Mouse (Mus musculus): ENCODE results near the gene A2ml1. TPM values are rescaled to one million over a fixed set of nuclear protein-coding genes. Genes with fewer than 3 reads are reported as not detected.

Gene A2ml1
- polyA plus RNA-seq, 1 experiment, result not detected

DNA sequence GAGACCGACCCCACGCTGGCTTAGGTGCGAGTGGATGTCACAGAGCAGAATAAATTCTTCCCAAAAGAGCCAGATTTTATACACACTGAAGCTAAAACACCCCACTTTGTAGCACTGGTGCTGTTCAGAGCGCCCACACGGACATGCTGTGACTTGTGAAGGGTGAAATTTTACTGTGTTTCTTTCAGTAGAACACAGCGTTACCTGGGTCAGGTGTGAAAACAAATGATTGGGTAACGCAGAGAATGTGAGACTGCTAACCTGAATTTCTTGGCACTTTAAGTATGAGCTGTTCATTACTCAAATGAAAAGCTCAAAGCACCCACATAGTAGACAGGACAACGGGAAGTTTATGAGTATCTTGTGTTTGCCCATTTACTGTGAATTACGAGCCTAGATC lies 4.1 kb downstream of the A2ml1 start:
- Histone ChIP-seq H3K4me3 (ENCODE audit: insufficient read depth, low read depth, low read length) (no peak overlapping the region), H3K27ac (ENCODE audit: insufficient read depth, low read depth, low read length) (no peak overlapping the region), H3K4me1 (ENCODE audit: control insufficient read depth, insufficient read depth, low read length) (no peaks in the 10 kb centered on the region)
- TF ChIP-seq POLR2A (IDR thresholded peaks at IDR 0.05; ENCODE audit: insufficient read depth, low read depth, low read length) (no peak), CTCF (IDR thresholded peaks at IDR 0.05; ENCODE audit: insufficient read depth, low read depth, low read length) (no peak)
- WGBS, result 85% methylated on average over 9 of the region's 9 CpGs

- Histone ChIP-seq H3K4me3 (ENCODE audit: insufficient read depth, low read depth, low read length) (no peak overlapping the region), H3K27ac (ENCODE audit: insufficient read depth, low read depth, low read length) (no peak overlapping the region), H3K4me1 (ENCODE audit: control insufficient read depth, insufficient read depth, low read length) (no peaks in the 10 kb centered on the region)
- no peak for TF ChIP-seq CTCF (IDR thresholded peaks at IDR 0.05; ENCODE audit: insufficient read depth, low read depth, low read length)
- TF ChIP-seq POLR2A (IDR thresholded peaks at IDR 0.05; ENCODE audit: insufficient read depth, low read depth, low read length), result no peak
- WGBS, result 95% methylated on average over 11 of the region's 11 CpGs
Observed at GRCm38 (mm10) chr6:128566589-128566988, 14.8 kb downstream of the A2ml1 start.

DNA sequence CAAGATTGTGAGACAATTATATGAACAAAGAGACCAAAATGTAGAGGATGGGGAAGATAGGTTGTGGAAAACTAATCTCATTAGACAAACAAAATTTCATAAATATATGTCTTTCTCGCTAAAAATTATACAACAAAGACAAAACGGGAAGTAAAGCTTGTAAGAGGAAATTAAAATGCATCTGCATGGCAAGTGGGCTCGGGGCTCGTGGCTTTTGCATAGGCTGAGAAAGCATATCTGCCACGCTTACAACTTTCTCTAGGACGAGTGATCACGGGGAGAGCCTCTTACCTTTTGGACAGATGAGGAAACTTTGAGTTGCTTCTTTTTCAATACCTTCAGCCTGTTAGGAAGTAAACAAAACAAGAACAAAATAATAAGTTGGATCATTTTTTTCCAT lies 27.4 kb downstream of the A2ml1 start:
- Histone ChIP-seq H3K4me3 (ENCODE audit: insufficient read depth, low read depth, low read length) (no peak overlapping the region), H3K27ac (ENCODE audit: insufficient read depth, low read depth, low read length) (no peak overlapping the region), H3K4me1 (ENCODE audit: control insufficient read depth, insufficient read depth, low read length) (no peaks in the 10 kb centered on the region)
- WGBS, result 89% methylated on average over 7 of the region's 7 CpGs
- TF ChIP-seq CTCF (IDR thresholded peaks at IDR 0.05; ENCODE audit: insufficient read depth, low read depth, low read length) (no peak), POLR2A (IDR thresholded peaks at IDR 0.05; ENCODE audit: insufficient read depth, low read depth, low read length) (no peak)

GRCm38 (mm10) chr6:128549463-128550452 lies 31.6 kb downstream of the A2ml1 start:
- H3K4me1 ChIP-seq (ENCODE audit: control insufficient read depth, insufficient read depth, low read length), result no peaks in the 10 kb centered on the region
- no peak overlapping the region for H3K4me3 ChIP-seq (ENCODE audit: insufficient read depth, low read depth, low read length)
- no peak for TF ChIP-seq CTCF (IDR thresholded peaks at IDR 0.05; ENCODE audit: insufficient read depth, low read depth, low read length)
- TF ChIP-seq POLR2A (IDR thresholded peaks at IDR 0.05; ENCODE audit: insufficient read depth, low read depth, low read length), result no peak
- WGBS, result 83% methylated on average over 15 of the region's 15 CpGs
- H3K27ac ChIP-seq (ENCODE audit: insufficient read depth, low read depth, low read length), result no peak overlapping the region

DNA sequence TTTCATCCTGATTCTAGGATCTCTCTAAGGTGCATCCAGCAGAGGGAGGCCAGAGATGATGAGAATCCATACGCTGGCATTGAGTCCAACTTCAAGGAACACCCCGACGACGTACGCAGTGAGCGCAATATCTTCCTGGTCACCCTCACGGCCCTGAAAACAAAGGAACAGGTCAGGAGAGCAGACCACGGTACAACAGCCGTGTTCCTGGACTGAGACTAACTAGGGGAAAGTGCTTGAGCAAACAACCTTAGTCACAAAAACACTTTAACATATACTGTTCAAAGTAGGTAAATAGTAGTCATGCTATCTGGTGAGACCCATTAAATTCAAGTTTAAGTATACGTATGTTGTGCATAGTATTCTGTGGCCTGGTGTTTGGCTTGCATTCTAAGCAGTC lies 32.9 kb downstream of the A2ml1 start:
- H3K4me1 ChIP-seq (ENCODE audit: control insufficient read depth, insufficient read depth, low read length), result no peaks in the 10 kb centered on the region
- H3K4me3 ChIP-seq (ENCODE audit: insufficient read depth, low read depth, low read length), result no peak overlapping the region
- 93% methylated on average over 10 of the region's 10 CpGs for WGBS
- no peak overlapping the region for H3K27ac ChIP-seq (ENCODE audit: insufficient read depth, low read depth, low read length)
- TF ChIP-seq CTCF (IDR thresholded peaks at IDR 0.05; ENCODE audit: insufficient read depth, low read depth, low read length), result no peak
- no peak for TF ChIP-seq POLR2A (IDR thresholded peaks at IDR 0.05; ENCODE audit: insufficient read depth, low read depth, low read length)

- Histone ChIP-seq H3K4me1 (ENCODE audit: control insufficient read depth, insufficient read depth, low read length) (no peaks in the 10 kb centered on the region), H3K4me3 (ENCODE audit: insufficient read depth, low read depth, low read length) (no peak overlapping the region), H3K27ac (ENCODE audit: insufficient read depth, low read depth, low read length) (no peak overlapping the region)
- TF ChIP-seq POLR2A (IDR thresholded peaks at IDR 0.05; ENCODE audit: insufficient read depth, low read depth, low read length) (no peak), CTCF (IDR thresholded peaks at IDR 0.05; ENCODE audit: insufficient read depth, low read depth, low read length) (no peak)
- 85% methylated on average over 4 of the region's 4 CpGs for WGBS
Observed at GRCm38 (mm10) chr6:128545402-128545801, 36.0 kb downstream of the A2ml1 start.

- TF ChIP-seq CTCF (IDR thresholded peaks at IDR 0.05; ENCODE audit: insufficient read depth, low read depth, low read length) (no peak), POLR2A (IDR thresholded peaks at IDR 0.05; ENCODE audit: insufficient read depth, low read depth, low read length) (no peak)
- H3K27ac ChIP-seq (ENCODE audit: insufficient read depth, low read depth, low read length), result no peak overlapping the region
- H3K4me1 ChIP-seq (ENCODE audit: control insufficient read depth, insufficient read depth, low read length), result no peaks in the 10 kb centered on the region
- H3K4me3 ChIP-seq (ENCODE audit: insufficient read depth, low read depth, low read length), result no peak overlapping the region
- WGBS, result 83% methylated on average over 13 of the region's 13 CpGs
Observed at GRCm38 (mm10) chr6:128543226-128543625, 38.2 kb downstream of the A2ml1 start.

- Histone ChIP-seq H3K4me3 (ENCODE audit: insufficient read depth, low read depth, low read length) (no peak overlapping the region), H3K4me1 (ENCODE audit: control insufficient read depth, insufficient read depth, low read length) (no peaks in the 10 kb centered on the region), H3K27ac (ENCODE audit: insufficient read depth, low read depth, low read length) (no peak overlapping the region)
- no peak for TF ChIP-seq CTCF (IDR thresholded peaks at IDR 0.05; ENCODE audit: insufficient read depth, low read depth, low read length)
- TF ChIP-seq POLR2A (IDR thresholded peaks at IDR 0.05; ENCODE audit: insufficient read depth, low read depth, low read length), result no peak
- 92% methylated on average over 2 of the region's 2 CpGs for WGBS
Observed at GRCm38 (mm10) chr6:128535250-128535649, 46.2 kb downstream of the A2ml1 start.

- Histone ChIP-seq H3K4me1 (ENCODE audit: control insufficient read depth, insufficient read depth, low read length) (no peaks in the 10 kb centered on the region), H3K27ac (ENCODE audit: insufficient read depth, low read depth, low read length) (no peak overlapping the region), H3K4me3 (ENCODE audit: insufficient read depth, low read depth, low read length) (no peak overlapping the region)
- WGBS, result 86% methylated on average over 6 of the region's 6 CpGs
- TF ChIP-seq POLR2A (IDR thresholded peaks at IDR 0.05; ENCODE audit: insufficient read depth, low read depth, low read length) (no peak), CTCF (IDR thresholded peaks at IDR 0.05; ENCODE audit: insufficient read depth, low read depth, low read length) (no peak)
Observed at GRCm38 (mm10) chr6:128533296-128533695, 48.1 kb downstream of the A2ml1 start.
